15 mouse cellular contexts compared by ENCODE assay signal in genomic region chr9:107891023-107891422, GRCm38 (mm10). TPM values are rescaled to one million over a fixed set of nuclear protein-coding genes. Genes with fewer than 3 reads are reported as not detected.
DNase-seq lines count a peak whose midpoint lies in the region; ATAC-seq and TF ChIP-seq lines count a peak whose summit lies in the region.
"Had no signal": no experiment of that assay in that cellular context is flagged by ENCODE, and none has a peak within 500 bp of the region (broad histone marks: within the 10 kb centered on the region; RNA-seq: fewer than 3 reads in every experiment).

No protein-coding gene starts in this region.

- H3K36me3 ChIP-seq in G1E (replicated peaks), result peaks cover 34% of the 10 kb centered on the region
- H3K36me3 ChIP-seq in intestine, postnatal 0 days (ENCODE audit: control insufficient read depth, insufficient read depth), result peaks cover 6% of the 10 kb centered on the region

- TF ChIP-seq POLR2A in lung, adult 2 months (IDR thresholded peaks at IDR 0.05; ENCODE audit: borderline replicate concordance, extremely low read depth, low read depth, low read length), result no peak

- no peaks in the 10 kb centered on the region for H3K4me1 ChIP-seq in lung, adult 2 months (ENCODE audit: control insufficient read depth, insufficient read depth, low read length)
- peaks cover 27% of the 10 kb centered on the region for H3K4me1 ChIP-seq in G1E (ENCODE audit: insufficient read depth, low read depth, low read length)
- no peaks in the 10 kb centered on the region for H3K4me1 ChIP-seq in intestine, postnatal 0 days (replicated peaks; ENCODE audit: control insufficient read depth, insufficient read depth, low read length)

- ATAC-seq in CD4-positive, CD25-positive, alpha-beta regulatory T cell, adult 4 months, result no peak
- no peak for ATAC-seq in G1E (ENCODE audit: extremely low read depth, insufficient number of reproducible peaks, low FRiP score, poor library complexity, severe bottlenecking)
- ATAC-seq in intestine, postnatal 0 days, result no peak
- ATAC-seq: hindbrain, embryonic 16.5 days had no signal

- peak overlapping the region; percentile 87 for H3K27ac ChIP-seq in intestine, postnatal 0 days (ENCODE audit: low read depth, low read length)

- H3K27me3 ChIP-seq in G1E (ENCODE audit: insufficient read depth, low read length), result peaks cover 3% of the 10 kb centered on the region; the same call in 1 of the 2 replicates
- no peaks in the 10 kb centered on the region for H3K27me3 ChIP-seq in intestine, postnatal 0 days (replicated peaks; ENCODE audit: control insufficient read depth, insufficient read depth, low read length)

- no peak overlapping the region for H3K4me3 ChIP-seq in lung, adult 2 months (replicated peaks; ENCODE audit: extremely low read depth, low read depth, low read length)
- H3K4me3 ChIP-seq in G1E (ENCODE audit: low read depth, low read length), result no peak overlapping the region
- no peak overlapping the region for H3K4me3 ChIP-seq in intestine, postnatal 0 days (ENCODE audit: low read depth, low read length)
- H3K4me3 ChIP-seq: myocyte had no signal

- H3K9me3 ChIP-seq in G1E (replicated peaks), result no peaks in the 10 kb centered on the region
- no peaks in the 10 kb centered on the region for H3K9me3 ChIP-seq in intestine, postnatal 0 days (ENCODE audit: control insufficient read depth)

- no peak overlapping the region for H3K9ac ChIP-seq in intestine, postnatal 0 days (ENCODE audit: low read depth, low read length)

- H3K4me2 ChIP-seq in intestine, postnatal 0 days (replicated peaks; ENCODE audit: low read depth), result peak overlapping the region; percentile 87; the same call in 1 of the 2 replicates

- peak; percentile 59 for DNase-seq in CD4-positive, CD25-positive, alpha-beta regulatory T cell, adult 2 months (ENCODE audit: low read depth, low spot score)
- no peak for DNase-seq in lung, adult 2 months
- no peak for DNase-seq in lung, postnatal 14 days
- no peak for DNase-seq in G1E (ENCODE audit: low spot score)
- no peak for DNase-seq in adrenal gland, adult 18-20 months (ENCODE audit: low spot score in 2 of 2)
- DNase-seq in neural tube, embryonic 10.5 days (ENCODE audit: extremely low spot score, low spot score), result no peak
- DNase-seq: adrenal gland, postnatal 10 days had no signal

- TF ChIP-seq CTCF in lung, adult 2 months (IDR thresholded peaks at IDR 0.05; ENCODE audit: insufficient read depth, low read length), result peak; percentile 46; the same call in 1 of the 2 replicates
- TF ChIP-seq CTCF in G1E (IDR thresholded peaks at IDR 0.05; ENCODE audit: low read depth, low read length), result 0 out of 2 replicates have a peak, but pooled peaks have one; percentile 17
- TF ChIP-seq CTCF in intestine, postnatal 0 days (IDR thresholded peaks at IDR 0.05; ENCODE audit: low read depth), result peak; percentile 67

- WGBS in lung, adult 2 months, result 100% methylated on average over 1 of the region's 1 CpGs
- WGBS in intestine, postnatal 0 days, result 95% methylated on average over 1 of the region's 1 CpGs

RNA-seq across cellular contexts. Expression of gene Mon1a, which starts 3.1 kb away (rescaled TPM):
- 10 to 100 TPM; 12.8 to 15.4 TPM for polyA plus RNA-seq in CD4-positive, CD25-positive, alpha-beta regulatory T cell, adult 4 months (2017; shearing (Covaris generic))
- polyA plus RNA-seq in lung, adult 2 months (2012; rRNA removed), result 29.4 and 31.7 TPM in 2 replicates
- total RNA-seq in G1E (2014; fragmentation: Nextera tagmentation), result 2.0 and 3.1 TPM in 2 replicates
- total RNA-seq in G1E (2017), result 12.8 and 14.3 TPM in 2 replicates
- 12.8 and 13.6 TPM in 2 replicates for polyA plus RNA-seq in G1E (2012)
- 31.6 and 34.7 TPM in 2 replicates for polyA plus RNA-seq in intestine, postnatal 0 days (2015; fragmentation: Nextera tagmentation; extraction: Ambion mirVana)
- 10 to 100 TPM; 18.8 to 21.5 TPM for total RNA-seq in adrenal gland, adult 18-20 months (2021)

RNA-seq across cellular contexts. Expression of gene Mst1r, which starts 15.7 kb away (rescaled TPM):
- polyA plus RNA-seq in CD4-positive, CD25-positive, alpha-beta regulatory T cell, adult 4 months (2017; shearing (Covaris generic)), result not detected
- polyA plus RNA-seq in lung, adult 2 months (2012; rRNA removed), result 17.8 and 27.4 TPM in 2 replicates
- not detected in 2 replicates for total RNA-seq in G1E (2014; fragmentation: Nextera tagmentation)
- not detected in 2 replicates for total RNA-seq in G1E (2017)
- polyA plus RNA-seq in G1E (2012), result 0.01 TPM in 1 of 2 replicates, not detected in the other
- polyA plus RNA-seq in intestine, postnatal 0 days (2015; fragmentation: Nextera tagmentation; extraction: Ambion mirVana), result 7.1 and 8.8 TPM in 2 replicates
- total RNA-seq in adrenal gland, adult 18-20 months (2021), result 10 to 100 TPM; 10.8 to 11.4 TPM

RNA-seq across cellular contexts. Expression of gene Rbm6, which starts 18.0 kb away (rescaled TPM):
- 100 to 1,000 TPM in 1 of 2 experiments, 10 to 100 TPM in 1; 98.3 to 137 TPM for polyA plus RNA-seq in CD4-positive, CD25-positive, alpha-beta regulatory T cell, adult 4 months (2017; shearing (Covaris generic))
- polyA plus RNA-seq in lung, adult 2 months (2012; rRNA removed), result 13.0 and 19.0 TPM in 2 replicates
- total RNA-seq in G1E (2014; fragmentation: Nextera tagmentation), result 120 and 184 TPM in 2 replicates
- 91.6 and 105 TPM in 2 replicates for total RNA-seq in G1E (2017)
- 15.8 and 38.7 TPM in 2 replicates for polyA plus RNA-seq in G1E (2012)
- 21.1 and 26.2 TPM in 2 replicates for polyA plus RNA-seq in intestine, postnatal 0 days (2015; fragmentation: Nextera tagmentation; extraction: Ambion mirVana)
- 10 to 100 TPM; 48.3 to 52.8 TPM for total RNA-seq in adrenal gland, adult 18-20 months (2021)

RNA-seq across cellular contexts. Expression of gene Actl11, which starts 37.2 kb away (rescaled TPM):
- not detected for polyA plus RNA-seq in CD4-positive, CD25-positive, alpha-beta regulatory T cell, adult 4 months (2017; shearing (Covaris generic))
- polyA plus RNA-seq in lung, adult 2 months (2012; rRNA removed), result not detected in 2 replicates
- total RNA-seq in G1E (2014; fragmentation: Nextera tagmentation), result not detected in 2 replicates
- 0.11 TPM in 1 of 2 replicates, not detected in the other for total RNA-seq in G1E (2017)
- polyA plus RNA-seq in G1E (2012), result not detected in 2 replicates
- polyA plus RNA-seq in intestine, postnatal 0 days (2015; fragmentation: Nextera tagmentation; extraction: Ambion mirVana), result not detected in 2 replicates
- not detected for total RNA-seq in adrenal gland, adult 18-20 months (2021)
- total RNA-seq: adrenal gland, postnatal 10 days; heart, adult 8-10 months; layer of hippocampus, postnatal 25 days had no signal
- polyA plus RNA-seq: forebrain, embryonic 11.5 days; hindbrain, embryonic 16.5 days; lung, embryonic 16.5 days; myocyte had no signal

RNA-seq across cellular contexts. Expression of gene Camkv, which starts 44.5 kb away (rescaled TPM):
- polyA plus RNA-seq in CD4-positive, CD25-positive, alpha-beta regulatory T cell, adult 4 months (2017; shearing (Covaris generic)), result not detected
- polyA plus RNA-seq in lung, adult 2 months (2012; rRNA removed), result 0.06 and 0.09 TPM in 2 replicates
- total RNA-seq in G1E (2014; fragmentation: Nextera tagmentation) (not detected in 2 replicates), G1E (2017) (0.11 TPM in 1 of 2 replicates, not detected in the other)
- polyA plus RNA-seq in G1E (2012), result not detected in 2 replicates
- 0.37 and 0.42 TPM in 2 replicates for polyA plus RNA-seq in intestine, postnatal 0 days (2015; fragmentation: Nextera tagmentation; extraction: Ambion mirVana)
- 1 to 10 TPM; 4.2 to 6.2 TPM for total RNA-seq in adrenal gland, adult 18-20 months (2021)

Comparison
In these comparisons a context has a peak if more than half of its experiments do, and no peak if none do; other contexts are left out.
1. CTCF ChIP-seq: peak in every context shown above with its lines; median percentile 67 in intestine, postnatal 0 days; 46 in lung, adult 2 months; 17 in G1E.